Mouse (Mus musculus): ENCODE measurements around the gene Gm28171. TPM values are rescaled to one million over a fixed set of nuclear protein-coding genes. Genes with fewer than 3 reads are reported as not detected.
"Not testable (repeated sequence)": the region's sequence is repeated elsewhere in the genome, so short reads cannot be mapped to it uniquely, and the experiment has no call there.

Gene Gm28171
- polyA plus RNA-seq (2016; fragmentation: Nextera tagmentation; extraction: Ambion mirVana), result not detected in 2 replicates

DNA sequence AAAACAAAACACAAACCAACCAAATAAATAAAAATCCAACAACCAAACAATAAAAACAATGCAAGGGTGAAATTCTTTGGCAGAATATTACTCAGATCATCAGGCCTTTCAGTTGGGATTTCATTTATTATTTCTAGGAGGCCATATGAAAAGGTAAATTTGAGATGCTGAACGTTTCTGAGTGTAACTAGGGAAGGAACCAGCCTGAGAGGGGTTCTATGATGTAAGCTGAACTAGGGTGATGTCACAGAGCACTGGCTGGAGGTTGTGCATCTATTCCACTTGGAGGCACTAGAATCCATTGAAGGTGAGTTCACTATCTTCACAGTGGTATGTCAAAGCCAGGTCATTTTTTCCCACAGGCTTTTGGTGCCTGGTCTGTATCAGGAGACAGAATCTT lies at the start of gene Gm28171:
Gene Gm28171, plus strand, starts transcription at position 301 of the 400 bp plus-strand sequence.
- not testable (repeated sequence) for H3K9me3 ChIP-seq; H3K4me3 ChIP-seq; H3K4me1 ChIP-seq (replicated peaks); DNase-seq (ENCODE audit: low spot score); H3K36me3 ChIP-seq; H3K27ac ChIP-seq; H3K27me3 ChIP-seq (ENCODE audit: insufficient read depth, poor library complexity, severe bottlenecking)
- no CpG with 5 or more reads among the region's 1 CpGs for WGBS

Other genes with a start within 250 kb of the Gm28171 start
- not detected in 2 replicates for gene Gm21854, start 136.4 kb upstream of the Gm28171 start, polyA plus RNA-seq (2016; fragmentation: Nextera tagmentation; extraction: Ambion mirVana)
- gene Gm20914, start 67.4 kb upstream of the Gm28171 start, polyA plus RNA-seq (2016; fragmentation: Nextera tagmentation; extraction: Ambion mirVana), result not detected in 2 replicates
- not detected in 2 replicates for gene Gm21778, start 149.1 kb downstream of the Gm28171 start, polyA plus RNA-seq (2016; fragmentation: Nextera tagmentation; extraction: Ambion mirVana)